Mouse (Mus musculus) hindbrain, embryonic 16.5 days (tissue): ENCODE data around the gene Vmn2r63. TPM values are rescaled to one million over a fixed set of nuclear protein-coding genes. Genes with fewer than 3 reads are reported as not detected.
"Not testable (repeated sequence)": the region's sequence is repeated elsewhere in the genome, so short reads cannot be mapped to it uniquely, and the experiment has no call there.

Experiments used
- ATAC-seq: fragments of 200-750 bp; cut with Nextera tagmentation; 2 replicates; pipeline ENCODE4 v1.8.0; 2017; ENCODE audit warnings: moderate TSS enrichment, moderate library complexity
- H3K27ac ChIP-seq: fragments of 300-500 bp; sonication (generic); 2 replicates; pipeline ENCODE4 v1.5.1; 2014; ENCODE audit warnings: low read depth, mild to moderate bottlenecking, control low read depth, low read length, moderate library complexity
- H3K27me3 ChIP-seq: fragments of 300-500 bp; sonication (generic); replicated peaks from 2 replicates; pipeline ENCODE4 v1.6.1; 2014; ENCODE audit warnings: low read length; ENCODE audit not compliant: control insufficient read depth, insufficient read depth
- H3K36me3 ChIP-seq: fragments of 300-500 bp; sonication (generic); 2 replicates; pipeline ENCODE4 v1.6.1; 2014; ENCODE audit warnings: mild to moderate bottlenecking, low read length, moderate library complexity, mixed read lengths; ENCODE audit not compliant: control insufficient read depth, insufficient read depth
- H3K4me1 ChIP-seq: fragments of 300-500 bp; sonication (generic); 2 replicates; pipeline ENCODE4 v1.6.1; 2014; ENCODE audit warnings: low read depth, low read length; ENCODE audit not compliant: control insufficient read depth, insufficient read depth
- H3K4me2 ChIP-seq: fragments of 300-500 bp; sonication (generic); 2 replicates; pipeline ENCODE4 v1.6.1; 2014; ENCODE audit warnings: mild to moderate bottlenecking, low read length, control low read depth, moderate library complexity
- H3K4me3 ChIP-seq: fragments of 300-500 bp; sonication (generic); 2 replicates; pipeline ENCODE4 v1.5.1; 2014; ENCODE audit warnings: mild to moderate bottlenecking, low read length, control low read depth, moderate library complexity
- H3K9ac ChIP-seq: fragments of 300-500 bp; sonication (generic); 2 replicates; pipeline ENCODE4 v1.6.1; 2014; ENCODE audit warnings: low read depth, mild to moderate bottlenecking, control low read depth, low read length, moderate library complexity
- H3K9me3 ChIP-seq: fragments of 300-500 bp; sonication (generic); 2 replicates; pipeline ENCODE4 v1.6.1; 2014; ENCODE audit warnings: mild to moderate bottlenecking, low read length, moderate library complexity; ENCODE audit not compliant: control insufficient read depth
- WGBS: fragments of 180-500 bp; shearing (Covaris S2); extraction: QIAGEN DNeasy Blood & Tissue Kit; methylation state at CpG from one replicate; pipeline ENCODE4 v1.1.7; 2014; 5-methylcytosine and 5-hydroxymethylcytosine counted together
- microRNA-seq: library from miRNA; unstranded; fragments of <30 nt; microRNA quantifications from one replicate; pipeline ENCODE4, GENCODE M21; 2017
- polyA plus RNA-seq: library from polyadenylated mRNA; unstranded; fragments of >200 nt; fragmentation: Nextera tagmentation; extraction: Ambion mirVana; gene quantifications from 2 replicates; pipeline ENCODE4 v1.2.1, GENCODE M21; 2015

Vmn2r63 gene
- polyA plus RNA-seq, result not detected in 2 replicates

GRCm38 (mm10) chr7:42933722-42934121 lies at the start of gene Vmn2r63:
Vmn2r63 (minus strand) TSS chr7:42933822.
- not testable (repeated sequence) for H3K9me3 ChIP-seq, H3K4me1 ChIP-seq, H3K4me2 ChIP-seq, H3K4me3 ChIP-seq, H3K9ac ChIP-seq, ATAC-seq, H3K36me3 ChIP-seq, H3K27ac ChIP-seq, H3K27me3 ChIP-seq

GRCm38 (mm10) chr7:42980739-42981138 lies 47.1 kb upstream of the Vmn2r63 start:
- H3K9me3 ChIP-seq, result peaks cover 29% of the 10 kb centered on the region

DNA sequence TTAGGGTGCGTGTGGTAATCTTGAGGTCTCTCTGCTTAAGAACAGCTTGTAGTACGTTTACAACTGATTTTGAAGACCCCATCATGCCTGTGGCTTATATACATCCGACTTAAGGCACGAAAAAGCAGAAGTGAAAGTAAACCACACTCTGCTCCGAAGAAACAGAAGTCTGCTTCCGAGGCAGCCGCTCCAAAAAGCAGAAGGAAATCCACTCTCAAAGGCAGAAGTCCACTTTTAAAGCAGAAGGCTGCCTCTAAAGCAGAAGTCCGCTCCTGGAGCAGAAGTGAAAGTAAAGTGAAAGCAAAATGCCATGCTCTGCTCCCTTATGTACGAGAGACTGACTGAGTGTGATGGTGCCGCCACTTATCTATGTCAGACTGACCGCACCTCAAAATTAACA lies 46.5 kb upstream of the Vmn2r63 start:
- Histone ChIP-seq H3K9ac (no peak overlapping the region), H3K27ac (no peak overlapping the region), H3K4me2 (no peak overlapping the region), H3K4me3 (no peak overlapping the region), H3K9me3 (peaks cover 29% of the 10 kb centered on the region), H3K27me3 (no peaks in the 10 kb centered on the region), H3K36me3 (no peaks in the 10 kb centered on the region), H3K4me1 (no peaks in the 10 kb centered on the region)
- no peak for ATAC-seq
- WGBS, result 84% methylated on average over 11 of the region's 11 CpGs

More at GRCm38 (mm10) chr7:42980739-42981138, 47.1 kb upstream of the Vmn2r63 start:
- H3K4me1 ChIP-seq, result no peaks in the 10 kb centered on the region
- H3K36me3 ChIP-seq, result no peaks in the 10 kb centered on the region
- no peak for ATAC-seq
- H3K4me2 ChIP-seq, result no peak overlapping the region
- no peak overlapping the region for H3K4me3 ChIP-seq
- H3K27me3 ChIP-seq, result no peaks in the 10 kb centered on the region
- WGBS, result 93% methylated on average over 10 of the region's 10 CpGs
- no peak overlapping the region for H3K9ac ChIP-seq
- no peak overlapping the region for H3K27ac ChIP-seq

GRCm38 (mm10) chr7:42965246-42965645 lies 31.6 kb upstream of the Vmn2r63 start:
- no peaks in the 10 kb centered on the region for H3K27me3 ChIP-seq
- H3K4me2 ChIP-seq, result no peak overlapping the region
- H3K4me3 ChIP-seq, result no peak overlapping the region
- no peaks in the 10 kb centered on the region for H3K36me3 ChIP-seq
- peaks cover 30% of the 10 kb centered on the region for H3K9me3 ChIP-seq
- H3K27ac ChIP-seq, result no peak overlapping the region
- ATAC-seq, result no peak
- H3K4me1 ChIP-seq, result no peaks in the 10 kb centered on the region
- WGBS, result 73% methylated on average over 9 of the region's 9 CpGs
- H3K9ac ChIP-seq, result no peak overlapping the region

GRCm38 (mm10) chr7:42898067-42898466 lies 35.6 kb downstream of the Vmn2r63 start:
- H3K27ac ChIP-seq, H3K9ac ChIP-seq, H3K27me3 ChIP-seq, H3K4me1 ChIP-seq, H3K36me3 ChIP-seq, ATAC-seq, H3K4me3 ChIP-seq, H3K4me2 ChIP-seq: not testable (repeated sequence)
- peaks cover 16% of the 10 kb centered on the region for H3K9me3 ChIP-seq
- WGBS, result 93% methylated on average over 2 of the region's 2 CpGs

DNA sequence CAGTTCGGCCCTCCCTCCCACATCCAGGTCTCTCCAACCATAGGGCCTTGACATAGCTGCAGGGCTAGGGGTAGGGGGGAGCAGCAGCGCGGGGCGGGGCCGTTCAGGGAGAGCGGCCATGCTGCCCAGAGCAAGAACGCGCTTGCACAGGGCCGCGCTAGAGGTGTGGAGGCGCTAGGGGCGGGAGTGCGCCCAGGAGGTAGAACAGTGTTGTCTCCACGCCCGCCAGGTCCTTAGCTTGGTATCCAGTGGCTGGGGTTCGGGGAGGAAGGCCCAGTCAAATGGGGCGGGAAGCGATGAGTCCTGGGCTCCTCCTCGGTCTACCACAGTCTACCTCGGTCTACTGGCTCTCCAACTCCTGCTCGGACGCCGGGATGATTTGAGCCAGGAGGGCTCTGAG lies 55.5 kb downstream of the Vmn2r63 start:
- ATAC-seq, result no peak
- H3K36me3 ChIP-seq, result no peaks in the 10 kb centered on the region
- WGBS, result 56% methylated on average over 21 of the region's 23 CpGs

DNA sequence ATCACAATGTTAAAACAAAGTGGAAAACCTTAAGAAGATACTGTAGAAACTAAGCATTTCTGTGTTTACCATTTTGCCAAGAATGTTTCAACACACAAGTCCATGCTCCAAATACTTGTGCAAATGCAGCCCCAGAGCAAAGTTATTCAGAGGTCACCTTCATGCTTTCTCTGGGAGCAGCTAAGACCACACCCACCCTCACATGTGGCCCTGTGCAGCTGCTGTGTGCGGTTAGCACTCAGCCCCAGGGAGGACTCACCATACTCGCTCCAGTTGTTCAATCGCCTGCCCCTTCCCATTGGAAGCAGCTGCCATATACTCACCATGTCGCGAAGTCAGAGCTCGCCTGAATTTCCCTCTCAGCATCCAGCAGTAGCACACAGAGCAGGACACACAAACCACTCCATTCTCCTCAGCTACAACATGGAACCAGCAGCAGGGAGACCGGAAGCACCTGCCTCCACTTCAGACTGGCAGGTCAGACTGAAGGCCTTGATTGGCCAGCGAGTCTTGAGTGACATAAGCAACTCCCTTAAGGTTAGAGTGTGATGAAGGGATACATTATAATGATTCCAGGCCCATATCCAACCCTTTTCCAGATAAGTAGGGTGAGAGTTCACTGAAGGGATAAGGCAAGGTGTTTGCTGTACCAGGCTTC lies 66.7 kb downstream of the Vmn2r63 start, which contains the start of gene Gm2381:
Gene Gm2381, minus strand, starts transcription at position 434 of the 658 bp plus-strand sequence.
- not testable (repeated sequence) for H3K4me3 ChIP-seq, H3K4me1 ChIP-seq, H3K4me2 ChIP-seq, H3K9me3 ChIP-seq, ATAC-seq, H3K9ac ChIP-seq, H3K27me3 ChIP-seq, H3K36me3 ChIP-seq, H3K27ac ChIP-seq
- 81% methylated on average over 8 of the region's 8 CpGs for WGBS

More for the DNA sequence above, 55.5 kb downstream of the Vmn2r63 start:
- Histone ChIP-seq H3K9me3 (peaks cover 15% of the 10 kb centered on the region), H3K27ac (no peak overlapping the region), H3K4me1 (no peaks in the 10 kb centered on the region), H3K27me3 (no peaks in the 10 kb centered on the region), H3K4me3 (no peak overlapping the region), H3K4me2 (no peak overlapping the region), H3K9ac (no peak overlapping the region)

Small RNA genes lying within 50 kb of the gene (microRNA-seq; reads per million reads assigned to microRNA genes)
- not detected for gene Gm23256

Other genes starting within 250 kb of the Vmn2r63 start
- 6.9 and 7.3 TPM in 2 replicates for gene Zfp975, start 241.1 kb downstream of the Vmn2r63 start, polyA plus RNA-seq
- not detected in 2 replicates for gene Gm17067, start 206.8 kb downstream of the Vmn2r63 start, polyA plus RNA-seq
- not detected in 2 replicates for gene Vmn2r62, start 140.3 kb downstream of the Vmn2r63 start, polyA plus RNA-seq
- not detected in 2 replicates for gene Gm2381, start 66.6 kb downstream of the Vmn2r63 start, polyA plus RNA-seq
- not detected in 2 replicates for gene Gm9268, start 84.9 kb upstream of the Vmn2r63 start, polyA plus RNA-seq
- not detected in 2 replicates for gene Zfp936, start 180.4 kb upstream of the Vmn2r63 start, polyA plus RNA-seq